Mouse (Mus musculus) heart, adult 9 months (tissue): ENCODE measurements around the gene Tppp3.
A peak's percentile ranks its signal among the peaks of the same experiment; 100 is the strongest.

Experiments used
- DNase-seq, 2 experiments: peaks; one replicate each; pipeline ENCODE4 v3.0.0; 2022; ENCODE audit warnings: low spot score in 2 of 2

Tppp3 gene

DNA sequence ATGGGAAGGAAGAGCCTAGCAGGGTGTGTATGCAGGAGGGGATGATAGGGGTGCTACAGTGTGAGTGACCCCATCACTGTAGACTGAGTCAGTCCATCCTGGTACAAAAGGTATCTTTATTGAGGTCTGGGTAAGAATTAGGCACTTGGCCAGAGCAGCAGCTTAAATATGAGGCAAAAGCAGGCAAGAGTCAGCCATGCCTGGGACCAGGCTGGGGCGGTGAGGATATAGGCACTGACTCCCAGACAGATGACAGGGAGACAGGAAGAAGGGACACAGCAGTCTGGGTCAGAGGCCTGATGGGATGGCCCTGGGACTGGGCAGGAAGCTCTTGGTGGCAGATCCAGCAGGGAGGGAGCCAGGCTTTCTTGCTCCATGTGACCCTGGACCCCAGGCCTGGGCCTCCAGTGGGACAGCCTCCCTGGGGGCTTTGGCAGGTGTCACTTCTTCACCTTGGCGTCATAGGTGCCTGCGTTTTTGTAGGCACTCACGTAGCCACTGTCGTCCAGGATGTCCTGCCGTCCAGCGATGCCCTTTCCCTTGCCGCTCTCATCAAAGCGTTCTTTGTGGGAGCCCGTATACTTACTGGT, 3.8 kb downstream of the Tppp3 start:
- no peak for DNase-seq

DNA sequence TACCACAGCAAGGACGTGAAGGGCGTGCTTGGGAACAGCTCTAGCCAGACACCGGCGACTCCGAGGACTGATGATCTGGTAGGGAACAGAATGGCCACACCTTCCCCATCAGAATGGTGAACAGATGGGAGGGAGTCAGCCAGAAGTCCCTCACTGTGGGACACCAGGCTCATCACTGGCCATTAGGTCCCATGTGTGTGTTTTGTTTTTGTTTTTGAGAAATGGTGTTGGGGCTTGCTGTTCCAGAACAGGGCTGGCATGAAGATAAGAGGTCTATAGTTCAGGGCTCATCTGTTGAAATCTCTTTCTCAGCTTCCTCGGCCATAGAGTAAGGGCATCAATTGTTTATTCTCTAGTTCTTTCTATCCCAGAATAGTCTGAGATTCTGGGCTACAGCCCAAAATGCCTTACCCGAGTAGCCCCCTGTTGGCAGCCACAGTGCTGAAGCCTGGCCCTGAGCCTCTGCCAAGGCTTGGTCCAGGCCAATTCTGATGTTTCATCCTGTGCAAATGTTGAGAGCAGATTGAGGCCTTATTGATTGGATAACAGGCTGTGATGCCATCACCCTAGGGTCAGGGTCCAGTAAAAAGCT, 4.5 kb downstream of the Tppp3 start:
- no peak for DNase-seq

DNA sequence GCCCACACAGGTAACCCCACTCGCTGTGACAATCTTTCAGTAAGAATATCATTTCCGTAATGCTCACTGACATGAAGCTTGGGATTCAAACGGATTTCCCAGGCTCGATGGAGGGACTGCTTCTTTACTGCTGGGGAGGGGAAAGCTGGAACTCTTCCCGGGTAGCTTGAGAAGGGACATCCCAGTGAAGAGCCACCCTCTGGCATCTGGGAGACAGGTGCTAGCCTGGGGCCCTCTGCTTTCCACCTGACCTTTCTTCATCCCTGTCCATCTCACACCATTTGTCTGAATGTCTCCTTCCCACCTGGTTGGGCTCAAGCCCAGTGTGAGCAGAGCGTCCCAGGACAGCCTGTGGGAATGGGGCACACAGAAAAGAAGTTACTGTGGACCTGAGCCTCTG, 5.1 kb downstream of the Tppp3 start:
- no peak for DNase-seq

- DNase-seq, result no peak
Observed at GRCm38 (mm10) chr8:105464595-105464994, 6.7 kb downstream of the Tppp3 start.

- no peak for DNase-seq
Observed at GRCm38 (mm10) chr8:105461085-105461803, 10.1 kb downstream of the Tppp3 start.

DNA sequence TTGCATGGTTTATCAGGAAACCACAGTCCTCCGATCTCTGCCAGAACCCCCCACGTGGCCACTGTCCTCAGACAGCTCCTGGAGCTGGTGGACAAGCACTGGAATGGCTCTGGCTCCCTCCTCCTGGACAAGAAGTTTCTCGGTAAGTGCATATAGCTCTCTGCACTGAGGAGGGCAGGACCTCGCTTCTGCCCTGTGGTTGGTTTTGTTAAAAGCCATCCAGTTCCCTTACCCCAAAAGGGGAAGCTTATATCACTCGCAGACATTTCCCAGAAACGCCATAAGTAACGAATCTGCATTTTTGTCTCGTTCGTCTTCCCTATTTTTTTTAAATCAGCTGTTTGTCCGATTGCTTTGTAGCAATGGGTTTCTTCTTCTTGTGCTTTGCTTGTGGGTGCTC, 16.1 kb downstream of the Tppp3 start:
- no peak for DNase-seq

DNA sequence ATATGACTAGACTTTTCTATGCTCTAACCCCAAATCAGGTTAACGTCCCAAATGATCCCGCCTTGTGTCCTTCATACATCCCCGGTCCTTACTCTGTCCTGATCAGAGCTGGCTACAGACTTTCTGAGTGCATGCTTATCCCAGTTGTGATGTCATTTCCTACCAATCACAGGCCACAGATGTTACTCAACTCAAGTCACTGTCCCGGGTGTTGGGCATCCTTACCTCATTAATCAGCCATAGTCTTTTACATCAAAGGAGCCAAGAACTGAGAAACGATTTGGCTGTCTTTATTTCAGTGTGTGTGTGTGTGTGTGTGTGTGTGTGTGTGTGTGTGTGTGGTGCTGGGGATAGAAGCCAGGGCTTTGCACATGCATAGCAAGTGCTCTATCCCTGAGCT, 17.2 kb downstream of the Tppp3 start:
- DNase-seq, result peak; percentile 20 to 21

DNA sequence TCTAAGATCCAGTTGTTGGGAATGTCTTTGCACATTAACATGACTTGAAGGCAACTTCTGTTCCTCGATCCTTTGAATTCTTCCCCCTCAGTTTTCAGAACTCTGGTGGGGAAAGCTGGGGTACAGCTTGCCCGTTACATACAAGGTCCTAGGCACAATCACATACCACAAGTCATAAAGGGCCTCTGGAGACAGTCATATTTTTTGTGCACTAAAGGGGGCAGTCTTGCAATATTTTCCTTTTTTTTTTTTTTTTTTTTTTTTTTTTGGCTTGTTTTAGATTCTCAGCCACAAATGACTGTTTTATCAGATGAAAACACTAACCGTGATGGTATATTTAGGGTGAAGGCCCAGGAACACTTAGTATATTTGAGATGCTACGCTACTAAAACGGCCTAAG, 18.0 kb downstream of the Tppp3 start:
- peak in 1 of 2 experiments; percentile 23 for DNase-seq

DNA sequence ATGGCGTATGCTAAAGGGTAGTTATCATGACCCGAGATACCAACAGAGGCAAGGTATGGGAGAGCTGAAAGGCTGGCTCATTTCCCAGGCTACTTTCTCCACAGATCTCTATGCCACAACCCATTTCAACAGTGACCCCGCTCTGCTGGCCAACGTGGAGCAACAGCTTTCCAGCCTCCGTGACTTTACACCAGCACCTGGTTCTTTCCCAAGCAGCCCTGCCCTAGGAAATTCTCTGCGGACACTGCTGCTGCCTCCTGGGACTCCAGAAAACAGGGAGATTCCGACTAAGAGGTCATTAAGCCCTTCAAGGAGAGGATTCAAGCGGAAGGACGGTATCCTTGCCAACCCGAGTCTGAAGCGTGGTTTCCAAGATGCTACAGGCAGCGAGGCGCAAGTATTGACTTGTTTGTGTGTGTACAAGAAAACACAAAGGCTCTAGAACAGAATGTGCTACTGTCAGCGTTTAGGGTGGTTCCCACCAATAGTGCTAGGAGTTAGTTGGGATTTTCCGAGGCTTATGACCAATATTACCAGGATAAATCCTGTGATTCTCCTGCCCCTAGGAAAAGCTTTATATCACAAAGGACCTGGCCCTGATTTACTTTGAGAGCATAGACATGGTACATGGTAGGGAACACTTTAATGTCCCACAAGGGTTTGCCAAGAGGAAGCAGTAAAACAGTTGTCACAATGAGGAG, 19.3 kb downstream of the Tppp3 start:
- DNase-seq, result no peak

DNA sequence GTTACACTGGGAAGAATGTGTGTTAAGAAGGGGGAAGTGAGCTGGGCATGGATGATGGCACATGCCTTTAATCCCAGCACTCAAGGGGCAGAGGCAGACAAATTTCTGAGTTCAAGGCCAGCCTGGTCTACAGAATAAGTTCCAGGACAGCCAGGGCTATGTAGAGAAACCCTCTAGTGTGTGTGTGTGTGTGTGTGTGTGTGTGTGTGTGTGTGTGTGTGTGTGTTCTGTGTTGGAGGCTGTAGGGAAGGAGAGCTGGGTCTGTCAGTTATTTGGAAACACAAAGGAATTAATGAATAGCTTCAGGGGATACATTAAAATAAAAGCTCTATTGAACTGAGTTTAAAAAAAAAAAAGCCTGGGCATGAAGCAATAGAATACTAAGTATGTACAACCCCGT, 20.3 kb downstream of the Tppp3 start:
- DNase-seq, result no peak

DNA sequence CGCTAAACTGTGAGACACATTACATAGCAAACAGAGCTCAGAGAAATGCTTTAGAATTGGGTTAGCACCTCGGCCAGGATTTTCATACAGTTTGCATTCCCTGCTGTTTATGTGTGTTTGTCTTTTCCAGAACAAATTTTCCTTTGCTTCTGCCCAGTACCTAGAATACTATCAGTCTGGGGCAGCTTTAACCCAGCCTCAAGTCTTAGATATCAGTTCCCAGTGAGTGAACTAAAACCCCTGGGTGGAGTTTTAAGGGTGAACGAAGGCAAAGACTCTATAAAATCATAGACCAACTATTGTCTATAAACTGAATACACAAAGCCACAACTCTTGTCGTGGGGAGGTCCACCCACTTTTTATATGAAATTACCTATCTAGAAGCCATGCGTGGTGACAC, 22.7 kb downstream of the Tppp3 start:
- no peak for DNase-seq

- DNase-seq, result no peak
Observed at GRCm38 (mm10) chr8:105448188-105448587, 23.1 kb downstream of the Tppp3 start.

DNA sequence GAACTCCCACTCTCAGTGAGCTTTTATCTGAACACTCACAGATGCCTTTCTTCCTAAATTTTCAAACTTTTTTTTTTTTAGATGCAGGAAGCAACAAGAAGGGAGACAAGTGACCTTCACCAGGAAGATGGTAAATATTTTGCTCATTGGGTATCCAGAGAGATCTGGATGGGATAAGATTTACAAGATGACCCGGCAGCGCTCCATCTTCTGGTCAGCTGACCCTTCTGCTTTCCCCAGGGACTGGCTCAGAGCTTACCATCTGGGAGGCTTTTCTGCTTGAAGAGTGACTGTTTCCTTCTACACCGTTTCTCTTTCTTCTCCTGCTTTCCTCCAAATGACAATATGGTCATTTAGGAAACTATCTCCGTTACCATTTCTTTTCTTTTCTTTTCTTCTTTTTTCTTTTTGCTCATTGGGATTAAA, 25.2 kb downstream of the Tppp3 start:
- peak in 1 of 2 experiments; percentile 62 for DNase-seq

DNA sequence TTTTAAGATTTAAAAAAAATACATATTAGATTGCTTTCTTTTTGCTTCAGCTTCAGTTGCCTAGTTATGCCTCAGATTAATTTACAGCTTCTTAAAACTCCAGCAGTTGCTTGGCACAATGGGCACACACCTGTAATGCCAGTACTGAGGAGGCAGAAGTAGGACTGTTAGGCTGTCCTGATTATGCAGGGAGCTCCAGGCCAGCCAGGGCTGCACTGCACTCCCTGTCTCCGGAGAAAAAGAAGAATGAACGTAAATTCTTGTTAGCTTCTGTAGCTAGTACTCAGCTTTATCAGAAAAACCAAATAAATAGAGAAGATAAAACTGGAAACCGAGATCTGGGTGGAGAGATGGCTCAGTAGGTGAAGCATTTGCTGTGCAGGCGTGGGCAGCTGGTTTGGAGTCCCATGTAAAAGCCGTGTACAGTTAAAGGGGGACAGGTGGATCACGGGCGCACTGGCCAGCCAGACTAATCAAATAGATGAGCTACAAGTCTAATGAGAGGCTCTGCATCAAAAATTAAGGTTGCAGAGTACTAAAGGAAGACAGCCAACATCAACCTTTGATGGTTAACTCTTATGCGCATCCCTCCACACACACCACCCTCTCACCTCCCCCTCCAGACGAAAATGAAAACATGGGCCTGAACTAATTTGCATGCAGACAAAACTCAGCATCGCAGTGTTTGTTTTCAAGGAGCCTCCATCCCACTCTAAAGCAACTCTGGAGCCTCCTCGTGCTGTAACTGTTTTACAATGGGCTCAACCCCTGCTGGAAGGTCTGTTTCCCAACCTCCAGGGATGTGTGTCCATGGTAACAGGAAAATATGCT, 25.8 kb downstream of the Tppp3 start:
- DNase-seq, result peak; percentile 61 to 70

DNA sequence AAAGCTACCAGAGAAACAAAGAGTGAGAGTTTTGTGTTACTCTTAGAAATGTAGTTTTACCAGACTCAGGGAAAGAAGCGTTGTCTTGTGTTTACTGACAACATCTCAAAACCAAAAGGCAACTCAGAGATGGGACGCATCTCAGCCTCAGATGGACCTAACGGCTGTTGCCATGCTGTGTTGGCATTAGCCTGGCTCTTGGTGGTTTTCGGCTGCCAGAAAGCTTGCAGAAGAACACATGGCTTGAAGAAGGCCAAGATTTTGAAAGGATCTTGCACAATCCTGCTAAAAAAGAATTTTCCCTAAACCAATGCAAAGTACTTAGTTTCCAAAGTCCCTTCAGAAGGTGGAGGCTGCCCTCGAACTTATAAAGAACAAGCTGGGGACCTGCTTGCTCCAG, 28.7 kb downstream of the Tppp3 start:
- DNase-seq, result no peak

DNA sequence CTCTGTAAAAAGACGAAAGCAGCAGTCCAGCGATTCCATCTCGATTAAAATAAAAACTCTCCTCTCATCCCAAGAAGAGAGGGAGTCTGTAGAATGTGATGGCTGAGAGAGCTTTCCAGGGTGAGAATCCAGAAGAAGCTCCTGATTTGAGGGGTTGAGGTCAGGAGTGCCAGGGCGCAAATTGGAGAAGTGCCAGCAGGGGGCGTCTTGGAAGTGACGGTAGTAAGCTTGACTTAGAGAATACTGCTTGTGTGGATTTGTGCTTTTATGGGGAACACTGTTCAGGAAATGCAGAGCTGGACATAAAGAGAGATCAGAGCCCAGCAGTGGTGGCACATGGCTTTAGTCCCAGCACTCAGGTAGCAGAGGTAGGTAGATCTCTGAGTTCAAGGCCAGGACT, 29.9 kb downstream of the Tppp3 start:
- no peak for DNase-seq

DNA sequence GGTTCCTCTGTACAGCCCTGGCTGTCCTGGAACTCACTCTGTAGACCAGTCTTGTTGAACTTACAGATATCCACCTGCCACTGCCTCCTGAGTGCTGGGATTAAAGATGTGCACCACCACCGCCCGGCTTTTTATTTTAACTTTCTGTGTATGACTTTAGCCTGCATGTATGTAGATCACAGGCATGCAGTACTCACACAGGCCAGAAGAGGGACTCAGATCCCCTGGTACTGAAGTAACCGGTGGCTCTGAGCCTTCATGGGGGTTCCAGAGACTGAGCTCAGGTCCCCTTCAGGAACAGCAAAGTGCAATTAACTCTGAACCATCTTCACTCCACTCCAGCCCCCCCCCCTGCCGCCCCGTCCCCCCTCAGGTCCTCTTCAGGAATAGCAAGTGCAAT, 32.5 kb downstream of the Tppp3 start:
- DNase-seq, result no peak

- DNase-seq, result no peak
Observed at GRCm38 (mm10) chr8:105437078-105437748, 34.1 kb downstream of the Tppp3 start.

GRCm38 (mm10) chr8:105436218-105436617, 35.1 kb downstream of the Tppp3 start:
- no peak for DNase-seq

- no peak for DNase-seq
Observed at GRCm38 (mm10) chr8:105434136-105434535, 37.2 kb downstream of the Tppp3 start.

- peak; percentile 52 to 53 for DNase-seq
Observed at GRCm38 (mm10) chr8:105433511-105433910, 37.8 kb downstream of the Tppp3 start.
